In the genomic region with DNA sequence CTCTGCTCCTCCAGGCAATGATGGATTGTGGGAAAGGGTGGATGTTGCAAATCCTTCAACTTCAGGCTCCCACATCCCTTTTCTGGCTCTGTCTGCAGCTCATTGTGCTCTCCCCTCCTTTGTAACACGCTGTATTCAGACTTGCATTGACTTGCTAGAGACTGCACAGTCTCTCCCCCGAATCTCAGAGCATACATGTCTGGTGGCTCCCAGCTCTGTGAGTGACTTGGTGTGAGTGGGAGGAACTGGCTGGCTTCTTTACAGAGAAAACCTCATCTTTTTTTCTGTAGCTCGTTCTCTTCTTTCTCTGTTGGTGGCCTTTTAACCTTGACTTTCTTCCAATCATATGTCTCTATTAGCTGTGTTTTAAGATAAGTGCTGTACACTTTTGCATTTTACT, we compare ENCODE assay signal across 26 mouse cellular contexts. TPM values are rescaled to one million over a fixed set of nuclear protein-coding genes. Genes with fewer than 3 reads are reported as not detected.
DNase-seq lines count a peak whose midpoint lies in the region; ATAC-seq lines count a peak whose summit lies in the region.
"Had no signal": no experiment of that assay in that cellular context is flagged by ENCODE, and none has a peak within 500 bp of the region (broad histone marks: within the 10 kb centered on the region; RNA-seq: fewer than 3 reads in every experiment).

No protein-coding gene starts in this region.

- H3K27me3 ChIP-seq in embryonic facial prominence, embryonic 14.5 days (replicated peaks; ENCODE audit: control insufficient read depth, insufficient read depth, low read length) = no peaks in the 10 kb centered on the region
- H3K27me3 ChIP-seq in hindbrain, embryonic 13.5 days = no peaks in the 10 kb centered on the region
- H3K27me3 ChIP-seq: embryonic facial prominence, embryonic 15.5 days; forebrain, embryonic 12.5 days; forebrain, embryonic 15.5 days had no signal

- 62% methylated on average over 3 of the region's 3 CpGs for WGBS in embryonic facial prominence, embryonic 14.5 days
- WGBS in hindbrain, embryonic 13.5 days = 44% methylated on average over 3 of the region's 3 CpGs

- no peak overlapping the region for H3K4me2 ChIP-seq in embryonic facial prominence, embryonic 14.5 days (ENCODE audit: low read depth, low read length)
- H3K4me2 ChIP-seq in hindbrain, embryonic 13.5 days = no peak overlapping the region
- H3K4me2 ChIP-seq: embryonic facial prominence, embryonic 15.5 days; forebrain, embryonic 12.5 days; forebrain, embryonic 15.5 days; heart, embryonic 11.5 days; hindbrain, embryonic 14.5 days had no signal

- no peak overlapping the region for H3K27ac ChIP-seq in embryonic facial prominence, embryonic 14.5 days (replicated peaks; ENCODE audit: low read depth, low read length)
- H3K27ac ChIP-seq in hindbrain, embryonic 13.5 days = no peak overlapping the region
- H3K27ac ChIP-seq: embryonic facial prominence, embryonic 15.5 days; forebrain, embryonic 12.5 days; forebrain, embryonic 15.5 days; gastrocnemius, adult 2 months; hindbrain, embryonic 10.5 days; hindbrain, embryonic 14.5 days; hindbrain, postnatal 0 days had no signal

- H3K36me3 ChIP-seq in embryonic facial prominence, embryonic 14.5 days (ENCODE audit: control insufficient read depth, insufficient read depth, low read length) = no peaks in the 10 kb centered on the region
- H3K36me3 ChIP-seq in hindbrain, embryonic 13.5 days = no peaks in the 10 kb centered on the region
- H3K36me3 ChIP-seq: embryonic facial prominence, embryonic 15.5 days; forebrain, embryonic 12.5 days; forebrain, embryonic 15.5 days; hindbrain, embryonic 10.5 days had no signal

- H3K4me3 ChIP-seq in embryonic facial prominence, embryonic 14.5 days (ENCODE audit: low read depth, low read length) = no peak overlapping the region
- no peak overlapping the region for H3K4me3 ChIP-seq in hindbrain, embryonic 13.5 days
- H3K4me3 ChIP-seq: embryonic facial prominence, embryonic 15.5 days; forebrain, embryonic 12.5 days; forebrain, embryonic 15.5 days; gastrocnemius, adult 2 months; hindbrain, embryonic 10.5 days had no signal

- H3K9ac ChIP-seq in embryonic facial prominence, embryonic 14.5 days (ENCODE audit: low read depth, low read length) = no peak overlapping the region
- H3K9ac ChIP-seq in hindbrain, embryonic 13.5 days = no peak overlapping the region
- H3K9ac ChIP-seq: embryonic facial prominence, embryonic 15.5 days; forebrain, embryonic 12.5 days; forebrain, embryonic 15.5 days; hindbrain, embryonic 14.5 days had no signal

- DNase-seq in right cerebral cortex, adult 18-20 months = peak; percentile 10
- DNase-seq in right cerebral cortex, postnatal 36 days (ENCODE audit: low spot score in 2 of 2) = no peak
- DNase-seq in brain, adult 2 months (ENCODE audit: low read depth, low spot score) = peak; percentile 55
- peak; percentile 39 for DNase-seq in embryonic facial prominence, embryonic 14.5 days (ENCODE audit: low spot score)
- no peak for DNase-seq in embryo, embryonic 11 days
- DNase-seq: adrenal gland, postnatal 10 days; adrenal gland, postnatal 36 days; cerebellum, adult 11 months; cerebellum, adult 2 months; cerebellum, adult 9-11 months; cerebellum, postnatal 25 days; gastrocnemius, adult 2 months; gastrocnemius, postnatal 14 days; heart, adult 11 months had no signal

- 0 out of 2 replicates have a peak, but pooled peaks have one; percentile 41 for ATAC-seq in embryonic facial prominence, embryonic 14.5 days (ENCODE audit: low read depth)
- no peak for ATAC-seq in hindbrain, embryonic 13.5 days (ENCODE audit: low FRiP score)
- ATAC-seq: activated CD4-positive, CD25-positive, alpha-beta regulatory T cell, adult 4 months; CD4-positive, CD25-positive, alpha-beta regulatory T cell, adult 4 months; forebrain, embryonic 15.5 days; hindbrain, postnatal 0 days; inflammation-experienced regulatory T-cells, adult 6 months; intestine, embryonic 16.5 days had no signal

- no peaks in the 10 kb centered on the region for H3K9me3 ChIP-seq in embryonic facial prominence, embryonic 14.5 days (ENCODE audit: control insufficient read depth, low read length)
- H3K9me3 ChIP-seq in hindbrain, embryonic 13.5 days = no peaks in the 10 kb centered on the region
- H3K9me3 ChIP-seq: embryonic facial prominence, embryonic 15.5 days; forebrain, embryonic 12.5 days; forebrain, embryonic 15.5 days; hindbrain, embryonic 10.5 days had no signal

- no peaks in the 10 kb centered on the region for H3K4me1 ChIP-seq in embryonic facial prominence, embryonic 14.5 days (ENCODE audit: control insufficient read depth, insufficient read depth, low read length)
- no peaks in the 10 kb centered on the region for H3K4me1 ChIP-seq in hindbrain, embryonic 13.5 days (replicated peaks)
- H3K4me1 ChIP-seq: embryonic facial prominence, embryonic 15.5 days; forebrain, embryonic 12.5 days; forebrain, embryonic 15.5 days had no signal

RNA-seq across cellular contexts. Expression of a gene that starts 16.1 kb away (rescaled TPM):
- polyA plus RNA-seq in embryonic facial prominence, embryonic 14.5 days (2014; fragmentation: Nextera tagmentation; extraction: Ambion mirVana) = 31.3 and 36.2 TPM in 2 replicates
- polyA plus RNA-seq in hindbrain, embryonic 13.5 days (2015; fragmentation: Nextera tagmentation; extraction: Ambion mirVana) = 53.4 and 55.2 TPM in 2 replicates

Comparison
In these comparisons a context has a peak if more than half of its experiments do, and no peak if none do; other contexts are left out.
1. DNase-seq: peak in right cerebral cortex, adult 18-20 months (single experiment), brain, adult 2 months (single experiment) and embryonic facial prominence, embryonic 14.5 days (single experiment); none in right cerebral cortex, postnatal 36 days (0 of 2) and embryo, embryonic 11 days (single experiment).